Mouse (Mus musculus) liver, embryonic 15.5 days (tissue): ENCODE measurements around the gene A430078G23Rik. TPM values are rescaled to one million over a fixed set of nuclear protein-coding genes. Genes with fewer than 3 reads are reported as not detected.

Experiments
- ATAC-seq: fragments of 200-750 bp; cut with Nextera tagmentation; 2 replicates; pipeline ENCODE4 v1.8.0; 2017; ENCODE audit warnings: moderate number of reproducible peaks, mild to moderate bottlenecking, moderate library complexity; ENCODE audit not compliant: insufficient read depth
- H3K27ac ChIP-seq: fragments of 300-500 bp; sonication (generic); replicated peaks from 2 replicates; pipeline ENCODE4 v1.5.1; 2015; ENCODE audit warnings: mild to moderate bottlenecking, inconsistent platforms
- H3K27me3 ChIP-seq: fragments of 300-500 bp; sonication (generic); 2 replicates; pipeline ENCODE4 v1.6.1; 2015; ENCODE audit warnings: mild to moderate bottlenecking, inconsistent platforms
- H3K36me3 ChIP-seq: fragments of 300-500 bp; sonication (generic); replicated peaks from 2 replicates; pipeline ENCODE4 v1.6.1; 2015; ENCODE audit warnings: moderate library complexity, mild to moderate bottlenecking, inconsistent platforms
- H3K4me1 ChIP-seq: fragments of 300-500 bp; sonication (generic); replicated peaks from 2 replicates; pipeline ENCODE4 v1.6.1; 2015; ENCODE audit warnings: inconsistent platforms
- H3K4me2 ChIP-seq: fragments of 300-500 bp; sonication (generic); 2 replicates; pipeline ENCODE4 v1.6.1; 2015; ENCODE audit warnings: moderate library complexity, mild to moderate bottlenecking, inconsistent platforms
- H3K4me3 ChIP-seq: fragments of 300-500 bp; sonication (generic); replicated peaks from 2 replicates; pipeline ENCODE4 v1.5.1; 2015; ENCODE audit warnings: mild to moderate bottlenecking, inconsistent platforms
- H3K9ac ChIP-seq: fragments of 300-500 bp; sonication (generic); 2 replicates; pipeline ENCODE4 v1.6.1; 2015; ENCODE audit warnings: moderate library complexity, mild to moderate bottlenecking, inconsistent platforms
- H3K9me3 ChIP-seq: fragments of 300-500 bp; sonication (generic); replicated peaks from 2 replicates; pipeline ENCODE4 v1.6.1; 2016; ENCODE audit warnings: inconsistent platforms
- WGBS: fragments of 180-500 bp; shearing (Covaris S2); methylation state at CpG from one replicate; pipeline ENCODE4 v1.1.7; 2015; ENCODE audit warnings: mixed read lengths; ENCODE audit not compliant: insufficient replicate concordance; 5-methylcytosine and 5-hydroxymethylcytosine counted together
- polyA plus RNA-seq: library from polyadenylated mRNA; unstranded; fragments of >200 nt; fragmentation: Nextera tagmentation; extraction: Ambion mirVana; gene quantifications from 2 replicates; pipeline ENCODE4 v1.2.1, GENCODE M21; 2015

A430078G23Rik gene
- polyA plus RNA-seq, 1 experiment from 2014 or later = 1.2 TPM

GRCm38 (mm10) chr8:3388591-3389338 is 35.5 kb downstream of the A430078G23Rik start:
- Histone ChIP-seq H3K27me3 (no peaks in the 10 kb centered on the region), H3K4me2 (no peak overlapping the region), H3K36me3 (no peaks in the 10 kb centered on the region), H3K4me3 (no peak overlapping the region), H3K9me3 (no peaks in the 10 kb centered on the region), H3K27ac (no peak overlapping the region), H3K9ac (no peak overlapping the region), H3K4me1 (peaks cover 18% of the 10 kb centered on the region)
- 60% methylated on average over 9 of the region's 9 CpGs for WGBS
- ATAC-seq = no peak

GRCm38 (mm10) chr8:3389506-3389905 is 36.3 kb downstream of the A430078G23Rik start:
- ATAC-seq = no peak
- Histone ChIP-seq H3K4me3 (no peak overlapping the region), H3K36me3 (no peaks in the 10 kb centered on the region), H3K9ac (no peak overlapping the region), H3K4me1 (peaks cover 24% of the 10 kb centered on the region), H3K4me2 (no peak overlapping the region), H3K27me3 (no peaks in the 10 kb centered on the region), H3K27ac (no peak overlapping the region), H3K9me3 (no peaks in the 10 kb centered on the region)
- WGBS = 69% methylated on average over 1 of the region's 1 CpGs

- 11% methylated on average over 4 of the region's 4 CpGs for WGBS
- peak; percentile 35 for ATAC-seq
Observed at GRCm38 (mm10) chr8:3392293-3392692, 39.1 kb downstream of the A430078G23Rik start.

GRCm38 (mm10) chr8:3392771-3393710 is 39.8 kb downstream of the A430078G23Rik start, which contains the start of gene Arhgef18:
Arhgef18 (plus strand) TSS chr8:3393006.
- 5% methylated on average over 48 of the region's 48 CpGs for WGBS
- peak within 1 kb of the TSS; percentile 61 for H3K9ac ChIP-seq
- H3K27ac ChIP-seq = peak within 1 kb of the TSS; percentile 41
- peaks cover 44% of the 10 kb centered on the region for H3K4me1 ChIP-seq
- peak; percentile 98 for ATAC-seq
- no peaks in the 10 kb centered on the region for H3K27me3 ChIP-seq
- peak within 1 kb of the TSS; percentile 72 for H3K4me2 ChIP-seq
- H3K9me3 ChIP-seq = no peaks in the 10 kb centered on the region
- peaks cover 5% of the 10 kb centered on the region; the same call in 1 of the 2 replicates for H3K36me3 ChIP-seq
- peak within 1 kb of the TSS; percentile 67 for H3K4me3 ChIP-seq

More at GRCm38 (mm10) chr8:3392293-3392692, 39.1 kb downstream of the A430078G23Rik start:
- Histone ChIP-seq H3K9ac (peak overlapping the region; percentile 61), H3K27me3 (no peaks in the 10 kb centered on the region), H3K36me3 (peaks cover 5% of the 10 kb centered on the region; the same call in 1 of the 2 replicates), H3K4me3 (peak overlapping the region; percentile 67), H3K4me1 (peaks cover 41% of the 10 kb centered on the region), H3K9me3 (no peaks in the 10 kb centered on the region), H3K4me2 (peak overlapping the region; percentile 72), H3K27ac (peak overlapping the region; percentile 41)

- ATAC-seq = no peak
- Histone ChIP-seq H3K27ac (no peak overlapping the region), H3K4me1 (peaks cover 44% of the 10 kb centered on the region), H3K27me3 (no peaks in the 10 kb centered on the region), H3K4me3 (no peak overlapping the region), H3K36me3 (peaks cover 5% of the 10 kb centered on the region; the same call in 1 of the 2 replicates), H3K4me2 (no peak overlapping the region), H3K9ac (no peak overlapping the region), H3K9me3 (no peaks in the 10 kb centered on the region)
- 63% methylated on average over 6 of the region's 6 CpGs for WGBS
Observed at GRCm38 (mm10) chr8:3394600-3394999, 41.4 kb downstream of the A430078G23Rik start.

GRCm38 (mm10) chr8:3395246-3395645 is 42.0 kb downstream of the A430078G23Rik start:
- Histone ChIP-seq H3K9me3 (no peaks in the 10 kb centered on the region), H3K9ac (no peak overlapping the region), H3K4me3 (no peak overlapping the region), H3K4me1 (peaks cover 44% of the 10 kb centered on the region), H3K27me3 (no peaks in the 10 kb centered on the region), H3K27ac (no peak overlapping the region), H3K36me3 (peaks cover 6% of the 10 kb centered on the region; the same call in 1 of the 2 replicates), H3K4me2 (no peak overlapping the region)
- WGBS = 58% methylated on average over 4 of the region's 4 CpGs
- ATAC-seq = no peak

- WGBS = 75% methylated on average over 3 of the region's 3 CpGs
- H3K9ac ChIP-seq = no peak overlapping the region
Observed at GRCm38 (mm10) chr8:3397597-3397996, 44.4 kb downstream of the A430078G23Rik start.

GRCm38 (mm10) chr8:3400509-3400908 is 47.3 kb downstream of the A430078G23Rik start:
- H3K36me3 ChIP-seq = peaks cover 20% of the 10 kb centered on the region; the same call in 1 of the 2 replicates
- ATAC-seq = no peak
- 57% methylated on average over 2 of the region's 2 CpGs for WGBS

More at GRCm38 (mm10) chr8:3397597-3397996, 44.4 kb downstream of the A430078G23Rik start:
- H3K4me1 ChIP-seq = peaks cover 36% of the 10 kb centered on the region
- no peak overlapping the region for H3K4me2 ChIP-seq
- H3K36me3 ChIP-seq = peaks cover 14% of the 10 kb centered on the region; the same call in 1 of the 2 replicates
- H3K9me3 ChIP-seq = no peaks in the 10 kb centered on the region
- H3K4me3 ChIP-seq = no peak overlapping the region
- H3K27ac ChIP-seq = no peak overlapping the region
- ATAC-seq = no peak
- no peaks in the 10 kb centered on the region for H3K27me3 ChIP-seq

GRCm38 (mm10) chr8:3407417-3407816 is 54.2 kb downstream of the A430078G23Rik start:
- Histone ChIP-seq H3K4me1 (peaks cover 47% of the 10 kb centered on the region), H3K9me3 (no peaks in the 10 kb centered on the region), H3K4me3 (no peak overlapping the region), H3K9ac (no peak overlapping the region), H3K4me2 (no peak overlapping the region), H3K36me3 (0 out of 2 replicates have a peak, but pooled peaks cover 6% of the 10 kb centered on the region), H3K27me3 (no peaks in the 10 kb centered on the region), H3K27ac (no peak overlapping the region)
- ATAC-seq = 0 out of 2 replicates have a peak, but pooled peaks have one; percentile 39
- 41% methylated on average over 3 of the region's 3 CpGs for WGBS

More at GRCm38 (mm10) chr8:3400509-3400908, 47.3 kb downstream of the A430078G23Rik start:
- Histone ChIP-seq H3K27me3 (no peaks in the 10 kb centered on the region), H3K9ac (no peak overlapping the region), H3K4me3 (no peak overlapping the region), H3K4me1 (peaks cover 17% of the 10 kb centered on the region), H3K27ac (no peak overlapping the region), H3K9me3 (no peaks in the 10 kb centered on the region), H3K4me2 (no peak overlapping the region)

- Histone ChIP-seq H3K36me3 (no peaks in the 10 kb centered on the region), H3K9me3 (no peaks in the 10 kb centered on the region), H3K27me3 (no peaks in the 10 kb centered on the region), H3K4me2 (no peak overlapping the region), H3K9ac (no peak overlapping the region), H3K27ac (peak overlapping the region; percentile 67), H3K4me1 (peaks cover 83% of the 10 kb centered on the region), H3K4me3 (no peak overlapping the region)
- ATAC-seq = peak; percentile 24
- WGBS = 30% methylated on average over 2 of the region's 2 CpGs
Observed at GRCm38 (mm10) chr8:3411085-3411484, 57.9 kb downstream of the A430078G23Rik start.
